23 mouse cellular contexts compared by ENCODE assay signal in the genomic region with DNA sequence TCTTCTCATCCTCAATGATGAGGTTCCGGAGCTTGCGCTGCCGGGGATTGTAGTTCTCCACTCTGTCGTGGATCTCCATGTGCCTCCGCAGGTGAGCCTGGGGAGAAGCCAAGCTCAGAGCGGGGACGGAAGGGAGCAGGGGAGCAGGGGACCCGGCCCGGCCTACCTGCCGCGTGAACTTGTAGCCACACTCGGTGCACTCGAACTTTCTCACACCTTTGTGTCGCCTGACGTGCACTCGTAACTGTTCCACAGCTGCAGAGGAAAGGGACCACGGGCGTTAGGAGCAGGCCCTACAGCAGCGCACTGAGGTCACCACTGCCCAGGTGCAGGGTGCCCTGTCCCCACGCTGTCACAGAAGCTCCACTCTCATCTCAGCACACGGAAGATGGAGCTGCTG. TPM values are rescaled to one million over a fixed set of nuclear protein-coding genes. Genes with fewer than 3 reads are reported as not detected.
DNase-seq lines count a peak whose midpoint lies in the region; ATAC-seq and TF ChIP-seq lines count a peak whose summit lies in the region.
"Had no signal": no experiment of that assay in that cellular context is flagged by ENCODE, and none has a peak within 500 bp of the region (broad histone marks: within the 10 kb centered on the region; RNA-seq: fewer than 3 reads in every experiment).

No protein-coding gene starts in this region.

- H3K36me3 ChIP-seq in heart, adult 2 months (ENCODE audit: control insufficient read depth, insufficient read depth, low read length) = no peaks in the 10 kb centered on the region
- H3K36me3 ChIP-seq in E14TG2a.4 (ENCODE audit: insufficient read depth, low read length) = peaks cover 99% of the 10 kb centered on the region
- H3K36me3 ChIP-seq in stomach, embryonic 16.5 days (ENCODE audit: control insufficient read depth, insufficient read depth, low read length) = peaks cover 18% of the 10 kb centered on the region
- peaks cover 51% of the 10 kb centered on the region for H3K36me3 ChIP-seq in liver, embryonic 11.5 days (ENCODE audit: control insufficient read depth, insufficient read depth, low read length)

- H3K79me2 ChIP-seq in heart, adult 2 months (replicated peaks; ENCODE audit: control insufficient read depth, insufficient read depth, low read length) = no peaks in the 10 kb centered on the region; the same call in 1 of the 2 replicates

- peaks cover 19% of the 10 kb centered on the region for H3K4me1 ChIP-seq in cerebellum, adult 2 months (ENCODE audit: control insufficient read depth, insufficient read depth, low read length)
- H3K4me1 ChIP-seq in heart, adult 2 months (ENCODE audit: control insufficient read depth, insufficient read depth, low read length) = no peaks in the 10 kb centered on the region
- peaks cover 78% of the 10 kb centered on the region for H3K4me1 ChIP-seq in E14TG2a.4 (replicated peaks; ENCODE audit: low read depth, low read length)
- H3K4me1 ChIP-seq in stomach, embryonic 16.5 days (ENCODE audit: control insufficient read depth, insufficient read depth, low read length) = peaks cover 3% of the 10 kb centered on the region; the same call in 1 of the 2 replicates
- H3K4me1 ChIP-seq in liver, embryonic 11.5 days (replicated peaks; ENCODE audit: control insufficient read depth, insufficient read depth, low read length) = peaks cover 9% of the 10 kb centered on the region

- WGBS in cerebellum, adult 2 months = 93% methylated on average over 21 of the region's 21 CpGs
- 90% methylated on average over 21 of the region's 21 CpGs for WGBS in heart, adult 2 months
- 91% methylated on average over 21 of the region's 21 CpGs for WGBS in stomach, embryonic 16.5 days
- WGBS in liver, embryonic 11.5 days = 92% methylated on average over 21 of the region's 21 CpGs

- H3K9me3 ChIP-seq in E14TG2a.4 (ENCODE audit: low read length) = no peaks in the 10 kb centered on the region
- H3K9me3 ChIP-seq in stomach, embryonic 16.5 days (replicated peaks; ENCODE audit: control insufficient read depth, low read length) = no peaks in the 10 kb centered on the region
- no peaks in the 10 kb centered on the region for H3K9me3 ChIP-seq in liver, embryonic 11.5 days (ENCODE audit: control insufficient read depth, low read length)
- H3K9me3 ChIP-seq: embryonic facial prominence, embryonic 10.5 days; embryonic facial prominence, embryonic 12.5 days; forebrain, embryonic 13.5 days; forebrain, embryonic 15.5 days had no signal

- intact Hi-C loops in heart, adult 2 months (cut with DNase I) = loop anchor here (10.0 kb wide), 1 partner anchor 275 kb away; the partner anchor contains the start of genes Hes3 and Icmt
- intact Hi-C loops in left cerebral cortex, postnatal 4 days (cut with DNase I) = no loop called here

- H3K9ac ChIP-seq in heart, adult 2 months (ENCODE audit: low read depth, low read length) = no peak overlapping the region
- H3K9ac ChIP-seq in stomach, embryonic 16.5 days (ENCODE audit: low read length) = no peak overlapping the region
- no peak overlapping the region for H3K9ac ChIP-seq in liver, embryonic 11.5 days (ENCODE audit: low read depth, low read length)
- H3K9ac ChIP-seq: embryonic facial prominence, embryonic 12.5 days; forebrain, embryonic 13.5 days; forebrain, embryonic 15.5 days; forebrain, postnatal 0 days had no signal

- no peak overlapping the region for H3K4me3 ChIP-seq in cerebellum, adult 2 months (replicated peaks; ENCODE audit: insufficient read depth, low read depth, low read length)
- H3K4me3 ChIP-seq in heart, adult 2 months = no peak overlapping the region
- 0 out of 2 replicates have a peak overlapping the region, but pooled peaks have one; percentile 4 for H3K4me3 ChIP-seq in E14TG2a.4 (replicated peaks; ENCODE audit: low read length)
- H3K4me3 ChIP-seq in stomach, embryonic 16.5 days (replicated peaks; ENCODE audit: low read length) = no peak overlapping the region
- H3K4me3 ChIP-seq in liver, embryonic 11.5 days (ENCODE audit: low read depth, low read length) = no peak overlapping the region
- H3K4me3 ChIP-seq: embryonic facial prominence, embryonic 10.5 days; embryonic facial prominence, embryonic 12.5 days; forebrain, embryonic 13.5 days; forebrain, embryonic 15.5 days had no signal

- H3K27ac ChIP-seq in cerebellum, adult 2 months (ENCODE audit: insufficient read depth, low read length) = no peak overlapping the region
- no peak overlapping the region for H3K27ac ChIP-seq in heart, adult 2 months
- H3K27ac ChIP-seq in stomach, embryonic 16.5 days (ENCODE audit: low read length) = peak overlapping the region; percentile 19; the same call in 1 of the 2 replicates
- H3K27ac ChIP-seq in liver, embryonic 11.5 days (ENCODE audit: low read depth, low read length) = no peak overlapping the region
- H3K27ac ChIP-seq: embryonic facial prominence, embryonic 10.5 days; embryonic facial prominence, embryonic 12.5 days; forebrain, embryonic 13.5 days; forebrain, embryonic 15.5 days had no signal

- no peak overlapping the region for H3K4me2 ChIP-seq in stomach, embryonic 16.5 days (ENCODE audit: low read depth, low read length)
- no peak overlapping the region for H3K4me2 ChIP-seq in liver, embryonic 11.5 days
- H3K4me2 ChIP-seq: embryonic facial prominence, embryonic 12.5 days; forebrain, embryonic 13.5 days; forebrain, embryonic 15.5 days had no signal

- no peak for TF ChIP-seq CTCF in cerebellum, adult 2 months (IDR thresholded peaks at IDR 0.05; ENCODE audit: borderline replicate concordance, insufficient read depth, low read depth, low read length)
- TF ChIP-seq CTCF in heart, adult 2 months (IDR thresholded peaks at IDR 0.05) = no peak
- no peak for TF ChIP-seq CTCF in E14TG2a.4 (conservative IDR thresholded peaks at IDR 0.05; ENCODE audit: low read length)

- DNase-seq in cerebellum, adult 11-12 months = peak; percentile 18
- no peak for DNase-seq in cerebellum, adult 2 months
- peak; percentile 89 for DNase-seq in heart, adult 11 months
- no peak for DNase-seq in heart, adult 2 months
- DNase-seq in liver, embryonic 11.5 days (ENCODE audit: low spot score) = no peak
- no peak for DNase-seq in left cerebral cortex, postnatal 4 days
- DNase-seq: adrenal gland, adult 8-10 months; adrenal gland, postnatal 14 days; adrenal gland, postnatal 36 days; B cell, adult 2 months; cerebellum, adult 18-20 months; cerebellum, adult 9-10 months; cerebellum, postnatal 25 days; forebrain, postnatal 0 days had no signal

- no peaks in the 10 kb centered on the region for H3K27me3 ChIP-seq in cerebellum, adult 2 months (ENCODE audit: control insufficient read depth, insufficient read depth, low read length)
- H3K27me3 ChIP-seq in heart, adult 2 months (ENCODE audit: control insufficient read depth, insufficient read depth, low read length) = no peaks in the 10 kb centered on the region
- no peaks in the 10 kb centered on the region for H3K27me3 ChIP-seq in E14TG2a.4 (ENCODE audit: insufficient read depth, low read length)
- H3K27me3 ChIP-seq in stomach, embryonic 16.5 days (ENCODE audit: control insufficient read depth, insufficient read depth, low read length) = no peaks in the 10 kb centered on the region
- no peaks in the 10 kb centered on the region for H3K27me3 ChIP-seq in liver, embryonic 11.5 days (replicated peaks; ENCODE audit: control insufficient read depth, insufficient read depth, low read length)
- H3K27me3 ChIP-seq: CH12.LX; embryonic facial prominence, embryonic 12.5 days; forebrain, embryonic 13.5 days; forebrain, embryonic 15.5 days had no signal

- TF ChIP-seq POLR2A in cerebellum, adult 2 months (IDR thresholded peaks at IDR 0.05; ENCODE audit: borderline replicate concordance, insufficient read depth, low read length) = no peak
- no peak for TF ChIP-seq POLR2A in heart, adult 2 months (IDR thresholded peaks at IDR 0.05; ENCODE audit: insufficient read depth, low read depth, low read length)

- TF ChIP-seq EP300 in heart, adult 2 months (IDR thresholded peaks at IDR 0.05; ENCODE audit: insufficient read depth, low read depth, low read length) = no peak

- ATAC-seq in stomach, embryonic 16.5 days (ENCODE audit: insufficient read depth, low FRiP score) = no peak
- ATAC-seq in liver, embryonic 11.5 days (replicated peaks; ENCODE audit: low FRiP score) = no peak
- ATAC-seq: CD4-positive, CD25-positive, alpha-beta regulatory T cell, adult 4 months; forebrain, embryonic 13.5 days; forebrain, embryonic 15.5 days; forebrain, postnatal 0 days had no signal

RNA-seq across cellular contexts. Expression of gene Zbtb48, which starts 7.4 kb away (rescaled TPM):
- 20.1 and 24.3 TPM in 2 replicates for polyA plus RNA-seq in cerebellum, adult 2 months (2012; rRNA removed)
- 1 to 10 TPM; 4.3 to 5.6 TPM for total RNA-seq in heart, adult 2 months (2021)
- 5.0 and 8.8 TPM in 2 replicates for polyA plus RNA-seq in heart, adult 2 months (2012; rRNA removed)
- polyA plus RNA-seq in stomach, embryonic 16.5 days (2015; fragmentation: Nextera tagmentation; extraction: Ambion mirVana) = 17.0 and 18.0 TPM in 2 replicates
- 17.0 and 17.8 TPM in 2 replicates for polyA plus RNA-seq in liver, embryonic 11.5 days (2014; fragmentation: Nextera tagmentation; extraction: Ambion mirVana)
- total RNA-seq in left cerebral cortex, postnatal 4 days (2021) = 10 to 100 TPM; 17.4 to 17.6 TPM

RNA-seq across cellular contexts. Expression of gene Klhl21, which starts 11.4 kb away (rescaled TPM):
- 14.5 and 14.7 TPM in 2 replicates for polyA plus RNA-seq in cerebellum, adult 2 months (2012; rRNA removed)
- 10 to 100 TPM; 69.9 to 93.5 TPM for total RNA-seq in heart, adult 2 months (2021)
- 50.4 and 56.2 TPM in 2 replicates for polyA plus RNA-seq in heart, adult 2 months (2012; rRNA removed)
- 8.2 and 9.9 TPM in 2 replicates for polyA plus RNA-seq in stomach, embryonic 16.5 days (2015; fragmentation: Nextera tagmentation; extraction: Ambion mirVana)
- 9.1 and 9.4 TPM in 2 replicates for polyA plus RNA-seq in liver, embryonic 11.5 days (2014; fragmentation: Nextera tagmentation; extraction: Ambion mirVana)
- 1 to 10 TPM; 6.6 to 7.1 TPM for total RNA-seq in left cerebral cortex, postnatal 4 days (2021)

RNA-seq across cellular contexts. Expression of gene Tas1r1, which starts 18.3 kb away (rescaled TPM):
- 0.10 and 0.27 TPM in 2 replicates for polyA plus RNA-seq in cerebellum, adult 2 months (2012; rRNA removed)
- total RNA-seq in heart, adult 2 months (2021) = under 1 TPM; 0.08 to 0.11 TPM
- 0.08 TPM in 1 of 2 replicates, not detected in the other for polyA plus RNA-seq in heart, adult 2 months (2012; rRNA removed)
- polyA plus RNA-seq in stomach, embryonic 16.5 days (2015; fragmentation: Nextera tagmentation; extraction: Ambion mirVana) = 0.37 and 0.47 TPM in 2 replicates
- polyA plus RNA-seq in liver, embryonic 11.5 days (2014; fragmentation: Nextera tagmentation; extraction: Ambion mirVana) = 0.18 and 0.21 TPM in 2 replicates
- under 1 TPM; 0.56 to 0.83 TPM for total RNA-seq in left cerebral cortex, postnatal 4 days (2021)
- total RNA-seq: adrenal gland, adult 18-20 months; adrenal gland, postnatal 14 days; adrenal gland, postnatal 36 days had no signal
- polyA plus RNA-seq: CD4-positive, CD25-positive, alpha-beta regulatory T cell, adult 4 months had no signal

RNA-seq across cellular contexts. Expression of gene Nol9, which starts 19.1 kb away (rescaled TPM):
- 15.1 and 16.5 TPM in 2 replicates for polyA plus RNA-seq in cerebellum, adult 2 months (2012; rRNA removed)
- total RNA-seq in heart, adult 2 months (2021) = 1 to 10 TPM; 9.7 to 9.8 TPM
- polyA plus RNA-seq in heart, adult 2 months (2012; rRNA removed) = 7.3 and 9.7 TPM in 2 replicates
- 18.7 and 20.9 TPM in 2 replicates for polyA plus RNA-seq in stomach, embryonic 16.5 days (2015; fragmentation: Nextera tagmentation; extraction: Ambion mirVana)
- 53.3 and 59.4 TPM in 2 replicates for polyA plus RNA-seq in liver, embryonic 11.5 days (2014; fragmentation: Nextera tagmentation; extraction: Ambion mirVana)
- 10 to 100 TPM; 32.0 to 33.1 TPM for total RNA-seq in left cerebral cortex, postnatal 4 days (2021)

RNA-seq across cellular contexts. Expression of gene Phf13, which starts 24.0 kb away (rescaled TPM):
- polyA plus RNA-seq in cerebellum, adult 2 months (2012; rRNA removed) = 7.3 and 8.3 TPM in 2 replicates
- 1 to 10 TPM; 4.5 to 4.8 TPM for total RNA-seq in heart, adult 2 months (2021)
- polyA plus RNA-seq in heart, adult 2 months (2012; rRNA removed) = 3.0 and 3.7 TPM in 2 replicates
- polyA plus RNA-seq in stomach, embryonic 16.5 days (2015; fragmentation: Nextera tagmentation; extraction: Ambion mirVana) = 18.3 and 21.0 TPM in 2 replicates
- polyA plus RNA-seq in liver, embryonic 11.5 days (2014; fragmentation: Nextera tagmentation; extraction: Ambion mirVana) = 15.5 and 16.5 TPM in 2 replicates
- total RNA-seq in left cerebral cortex, postnatal 4 days (2021) = 10 to 100 TPM; 20.6 to 21.2 TPM

Comparison
In these comparisons a context has a peak if more than half of its experiments do, and no peak if none do; other contexts are left out.
1. DNase-seq: peak in cerebellum, adult 11-12 months (single experiment) and heart, adult 11 months (single experiment); none in cerebellum, adult 2 months (0 of 2), heart, adult 2 months (0 of 2), liver, embryonic 11.5 days (single experiment) and left cerebral cortex, postnatal 4 days (single experiment).